Mouse (Mus musculus) stomach, postnatal 0 days (tissue): ENCODE data around the gene Usp15.

Experiments used
- CTCF ChIP-seq: IDR thresholded peaks from 2 replicates; pipeline ENCODE4 v1.5.1; 2016; ENCODE audit warnings: antibody characterized with exemption, low read depth, mild to moderate bottlenecking, moderate library complexity
- EP300 ChIP-seq: optimal IDR thresholded peaks from 2 replicates; pipeline ENCODE3; 2016; ENCODE audit warnings: antibody characterized with exemption

DNA sequence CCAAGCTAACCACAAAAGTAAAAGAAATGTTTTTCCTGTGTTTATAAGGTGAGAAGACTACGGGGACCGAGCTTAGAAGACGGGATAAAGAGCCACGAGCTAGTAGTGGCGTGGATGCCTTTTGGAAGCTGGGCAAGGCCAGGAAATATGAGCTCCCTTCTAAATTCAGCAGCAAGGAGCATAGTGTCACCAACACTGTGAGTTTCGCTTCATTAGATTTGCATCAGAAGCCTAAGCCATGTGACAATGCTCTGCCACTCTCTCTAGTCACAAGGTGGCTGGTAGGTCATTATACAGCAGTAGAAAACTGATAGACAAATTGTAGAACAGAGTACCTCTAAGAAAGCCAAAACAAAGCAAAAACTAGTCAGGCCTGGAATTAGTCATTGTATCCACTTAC is 9.3 kb upstream of the Usp15 start:
- TF ChIP-seq CTCF: no peak
- no peak for TF ChIP-seq EP300
